Mouse (Mus musculus): Measurements from ENCODE around the gene Syt6.

Syt6 gene

DNA sequence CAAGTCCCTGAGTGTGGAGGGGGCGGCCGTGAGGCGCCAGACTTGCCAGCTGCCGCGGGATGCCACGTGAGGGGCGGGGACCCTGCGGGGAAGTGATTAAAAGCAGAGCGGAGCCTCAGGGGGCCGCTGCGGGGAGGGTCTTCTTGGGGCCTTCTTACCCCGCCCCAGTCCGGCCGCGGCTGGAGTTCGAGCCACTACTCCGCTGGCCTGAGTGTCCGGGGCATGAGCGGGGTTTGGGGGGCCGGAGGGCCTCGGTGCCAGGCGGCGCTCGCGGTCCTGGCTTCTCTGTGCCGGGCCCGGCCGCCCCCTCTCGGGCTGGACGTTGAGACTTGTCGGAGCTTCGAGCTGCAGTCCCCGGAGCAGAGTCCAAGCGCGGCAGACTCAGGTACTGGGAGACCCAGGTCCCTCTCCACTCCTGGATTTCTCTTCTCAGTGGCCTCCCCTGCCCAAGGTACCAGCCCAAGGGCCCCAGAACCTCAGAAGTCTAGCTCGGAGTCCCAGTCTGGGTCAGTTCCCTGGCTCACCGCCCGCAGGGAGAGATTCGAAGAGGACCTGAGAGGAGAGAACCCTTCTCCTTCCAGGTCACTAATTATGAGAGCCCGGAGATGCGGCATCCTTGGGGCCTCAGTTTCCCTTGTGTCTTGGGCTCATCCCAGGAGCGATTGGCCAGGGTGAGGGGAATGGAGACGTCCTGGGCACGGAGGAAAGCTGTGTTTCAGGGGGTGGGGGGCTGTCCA is at the start of gene Syt6:
Gene Syt6 (plus strand): TSS at position 76 of the 737 bp plus-strand sequence.
- DNase-seq (ENCODE audit: low read depth), result no peak

DNA sequence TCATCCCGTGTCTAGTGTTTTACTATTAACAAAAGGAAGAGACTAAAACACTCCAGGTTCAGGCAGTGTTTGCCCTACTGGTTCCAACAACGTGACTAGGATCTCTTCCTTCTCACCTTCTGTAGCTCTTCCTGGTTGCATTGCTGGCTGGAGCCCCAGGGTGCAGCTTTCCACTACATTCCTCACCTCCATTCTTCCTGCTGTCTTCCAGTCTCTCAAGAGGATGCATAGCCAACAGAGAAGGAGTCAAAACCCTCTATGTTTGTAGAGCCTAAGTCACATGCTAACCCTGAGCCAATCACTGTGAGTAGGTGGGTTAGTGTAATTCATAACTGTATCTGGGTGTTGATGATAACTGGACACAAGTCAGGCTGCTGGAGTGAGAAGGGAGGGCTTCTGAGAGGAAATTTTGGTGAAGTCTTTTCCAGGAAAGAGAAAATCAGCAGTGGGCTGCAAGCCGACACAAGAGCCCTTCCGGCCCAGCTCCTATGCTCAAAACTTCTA is 48.8 kb upstream of the Syt6 start:
- no peak for DNase-seq (ENCODE audit: low read depth)

DNA sequence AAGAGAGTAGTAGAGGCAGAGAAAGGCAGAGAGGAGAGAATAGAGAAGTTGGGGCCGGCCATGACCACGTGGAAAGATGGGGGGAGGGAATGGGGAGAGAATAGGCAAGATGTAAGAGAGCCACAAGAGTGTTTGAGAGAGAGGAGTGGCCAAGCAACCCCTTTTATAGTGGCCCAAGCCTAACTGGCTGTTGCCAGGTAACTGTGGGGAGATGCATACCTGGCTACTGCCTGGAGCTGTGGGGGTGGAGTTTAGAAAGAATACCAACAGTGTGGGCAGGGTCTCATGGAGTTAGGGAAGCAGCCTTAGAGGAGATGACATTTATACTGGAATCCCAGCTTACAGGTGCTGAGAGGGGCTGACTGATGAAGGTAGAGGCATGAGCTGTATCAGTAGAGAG is 48.2 kb upstream of the Syt6 start:
- DNase-seq (ENCODE audit: low read depth), result no peak

DNA sequence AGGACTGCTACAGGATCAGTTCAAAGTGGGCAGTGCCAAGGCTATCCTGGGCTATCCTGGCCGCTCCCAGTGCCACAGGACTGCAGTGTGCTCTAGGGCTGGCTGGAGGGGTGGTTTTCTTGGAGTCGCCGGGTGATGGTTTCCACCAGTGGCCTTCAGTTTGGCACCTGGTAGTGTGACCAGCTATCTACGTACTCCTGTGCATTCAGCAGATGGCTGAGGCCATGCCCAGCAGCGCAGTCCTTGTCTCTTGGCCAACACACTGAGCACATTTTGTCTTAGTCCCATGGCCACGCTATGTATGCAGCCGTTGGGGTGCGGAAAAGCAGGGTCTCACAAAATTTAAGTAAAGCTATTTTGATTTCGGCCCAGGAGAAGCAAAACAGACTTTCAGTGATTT is 41.0 kb upstream of the Syt6 start:
- no peak for DNase-seq (ENCODE audit: low read depth)

DNA sequence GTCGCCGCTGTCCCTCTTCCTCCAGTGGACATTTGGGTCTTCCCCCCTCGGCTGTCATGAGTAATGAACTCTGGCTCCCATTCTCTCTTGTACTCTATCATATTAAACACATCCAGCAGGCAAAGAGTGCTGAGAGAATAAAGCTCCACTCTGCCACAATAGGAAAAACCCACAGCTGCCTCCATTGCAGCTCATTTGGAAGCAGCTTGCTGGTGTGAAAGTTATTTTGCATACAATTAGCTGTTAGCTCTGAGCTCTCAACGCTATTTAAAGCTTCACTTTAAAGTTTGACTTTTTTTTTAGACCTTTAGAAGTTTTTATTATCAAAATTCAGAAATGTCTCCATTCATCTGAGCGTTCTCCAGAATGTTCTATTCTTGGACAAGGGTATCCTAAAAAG is 39.8 kb upstream of the Syt6 start:
- no peak for DNase-seq (ENCODE audit: low read depth)

DNA sequence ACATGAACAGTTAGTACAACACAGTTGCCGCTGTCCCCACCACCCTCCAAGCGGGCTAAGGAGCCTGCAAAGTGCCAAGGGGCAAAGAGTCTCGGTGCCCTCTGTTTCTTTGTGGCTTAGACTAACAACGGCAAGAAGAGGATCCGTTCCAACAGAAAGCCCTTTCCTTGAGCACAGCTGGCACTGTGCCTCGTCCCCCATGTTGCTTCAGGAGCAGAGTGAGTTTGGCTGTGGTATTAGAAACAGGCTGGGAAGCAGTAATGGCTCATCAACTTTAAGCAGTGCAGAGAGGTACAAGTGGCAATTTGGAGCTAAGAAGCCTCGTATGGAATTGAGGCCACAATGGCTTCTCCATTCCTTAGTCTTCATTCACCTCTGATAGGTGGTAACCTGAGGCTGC is 35.9 kb upstream of the Syt6 start:
- DNase-seq (ENCODE audit: low read depth), result no peak

DNA sequence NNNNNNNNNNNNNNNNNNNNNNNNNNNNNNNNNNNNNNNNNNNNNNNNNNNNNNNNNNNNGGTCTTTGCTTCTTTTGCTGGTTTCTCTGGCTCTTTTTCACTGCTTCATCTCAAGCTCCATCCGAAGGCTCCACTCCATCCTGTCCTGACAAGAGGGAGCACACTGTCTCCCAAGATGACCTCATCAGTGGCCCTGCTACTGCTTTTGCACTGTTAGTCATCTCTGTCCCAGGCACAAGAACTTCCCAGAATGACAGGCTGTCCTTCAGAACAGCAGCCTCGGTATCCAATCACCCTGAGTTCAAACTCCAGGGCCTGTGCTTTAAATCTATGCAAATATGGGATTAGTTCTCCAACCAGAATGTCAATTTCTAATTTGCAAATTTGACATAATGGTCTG is 28.9 kb upstream of the Syt6 start:
- DNase-seq (ENCODE audit: low read depth), result no peak

DNA sequence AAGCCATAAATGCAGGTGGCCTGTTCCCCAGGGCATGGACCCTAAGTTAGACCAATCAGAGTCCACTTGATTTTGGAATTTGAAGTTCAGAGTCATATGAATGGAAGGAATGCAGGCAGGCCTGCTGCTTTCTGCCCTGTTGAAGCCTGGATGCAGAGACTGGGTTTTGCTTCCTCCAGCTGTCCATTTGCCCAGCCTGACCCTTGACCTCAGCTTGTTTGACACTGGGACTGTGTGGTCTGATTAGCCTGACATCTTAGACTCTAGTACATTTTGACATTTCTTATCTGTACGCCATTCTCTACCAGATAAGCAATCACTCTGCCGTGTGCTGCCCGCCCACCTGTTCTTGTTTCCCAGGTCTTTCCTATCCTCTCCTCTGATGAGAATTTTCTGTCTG is 28.4 kb upstream of the Syt6 start:
- no peak for DNase-seq (ENCODE audit: low read depth)

DNA sequence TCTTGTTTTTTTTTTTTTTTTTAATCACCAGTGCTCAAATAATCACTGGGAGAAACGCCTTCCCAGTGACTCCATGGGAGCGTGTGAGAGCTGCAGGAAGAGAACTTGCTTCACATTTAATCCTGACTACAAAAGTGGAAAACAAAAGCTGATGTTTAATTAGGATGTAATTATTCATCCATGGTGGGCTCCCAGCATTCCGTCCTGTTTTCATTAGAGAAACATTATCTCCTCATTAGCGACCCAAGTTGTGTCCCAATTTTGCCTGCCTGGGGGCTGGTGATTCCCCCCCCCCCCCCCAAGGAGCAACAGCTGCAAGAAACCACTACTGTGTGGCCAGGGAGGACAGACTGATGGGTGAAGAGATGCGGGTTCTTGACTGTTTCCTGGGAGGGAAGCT is 24.8 kb upstream of the Syt6 start:
- no peak for DNase-seq (ENCODE audit: low read depth)

DNA sequence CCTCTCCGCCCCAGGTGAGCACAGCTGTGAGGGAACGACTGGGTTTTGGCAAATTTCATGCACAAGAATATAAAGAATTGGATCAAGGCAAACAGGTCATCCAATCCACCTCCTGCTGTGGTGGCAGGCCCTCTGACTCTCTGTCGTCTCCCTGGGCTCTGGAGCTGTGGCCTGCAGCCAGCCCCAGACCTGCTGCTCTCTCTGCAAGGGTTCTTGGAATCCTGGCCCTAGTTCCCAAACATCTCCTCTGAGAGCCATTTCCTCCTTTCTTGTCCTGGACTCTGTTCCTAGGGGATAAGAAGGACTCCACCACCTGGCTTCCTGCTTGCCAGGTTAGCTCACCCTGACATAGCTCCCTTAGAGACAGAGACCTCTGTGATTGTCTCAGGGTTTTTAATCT is 7.8 kb upstream of the Syt6 start:
- no peak for DNase-seq (ENCODE audit: low read depth)

DNA sequence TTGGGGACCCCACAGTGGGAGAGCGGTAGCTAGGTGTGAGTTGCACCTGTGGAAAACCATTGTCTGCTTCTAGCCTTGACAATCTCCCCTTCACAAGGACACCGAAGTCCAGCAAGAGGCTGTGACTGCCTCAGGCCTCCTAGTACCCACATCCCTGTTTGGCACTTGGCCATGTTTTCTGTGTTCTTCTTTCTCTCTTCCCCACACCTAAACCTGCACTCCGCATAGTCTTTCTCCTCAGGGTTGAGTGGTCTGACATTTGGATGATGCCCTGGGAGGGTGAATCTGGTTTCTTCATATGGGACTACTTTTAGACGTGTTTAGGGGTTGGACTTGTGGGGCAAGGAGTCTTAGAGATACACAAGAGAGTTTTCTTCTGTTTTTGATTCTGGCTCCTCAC is 2.5 kb upstream of the Syt6 start:
- DNase-seq (ENCODE audit: low read depth), result no peak

DNA sequence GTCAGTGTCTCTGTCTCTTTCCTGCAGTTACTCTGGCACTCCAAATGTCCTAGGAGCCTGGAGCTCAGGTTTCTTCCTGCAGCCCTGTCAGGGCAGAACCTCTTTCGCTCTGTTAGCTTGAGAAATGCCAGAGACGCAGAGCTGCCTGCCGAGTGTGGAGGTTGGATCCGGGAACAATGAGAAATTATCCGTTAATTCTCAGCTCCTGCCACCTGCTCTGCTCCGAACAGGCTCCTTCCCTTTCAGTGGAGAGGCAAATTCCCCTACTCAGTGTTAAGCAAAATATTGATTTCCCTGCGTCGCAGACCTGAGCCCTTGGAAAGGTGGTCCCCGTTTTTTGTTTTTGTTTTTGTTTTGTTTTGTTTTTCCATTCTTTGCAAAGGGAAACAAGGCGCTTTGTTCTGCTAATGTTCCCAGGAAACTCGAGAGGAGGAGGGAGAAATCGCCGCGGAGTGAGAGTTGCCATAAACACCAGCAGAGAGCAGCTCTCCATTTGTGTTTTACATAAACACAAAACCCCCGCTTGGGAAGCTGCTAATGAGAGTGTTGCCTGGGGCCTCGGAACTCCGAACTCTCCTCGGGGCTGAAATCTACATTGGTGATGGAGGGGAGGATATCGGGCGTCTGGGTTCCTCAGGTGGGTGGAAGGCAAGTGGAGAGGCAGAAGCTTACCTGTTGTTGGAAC is 1.8 kb upstream of the Syt6 start:
- no peak for DNase-seq (ENCODE audit: low read depth)

DNA sequence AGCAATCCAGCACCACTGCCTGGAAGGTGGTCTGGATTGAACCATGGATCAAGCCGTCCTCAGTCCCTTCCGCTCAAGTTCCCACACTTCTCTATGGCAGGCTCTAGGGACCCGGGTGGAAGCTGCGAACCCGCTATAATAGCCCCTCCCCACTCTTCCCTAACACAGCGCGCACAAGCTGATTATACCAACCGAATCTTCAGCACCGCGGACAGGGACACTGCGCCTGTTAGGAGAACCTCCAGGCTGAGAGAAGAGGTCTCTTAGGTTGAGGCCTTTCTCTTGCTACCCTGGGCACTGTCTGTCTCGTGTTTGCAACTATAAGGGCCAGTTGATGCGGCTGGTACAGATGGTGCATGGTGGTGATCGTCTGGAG is 1.3 kb upstream of the Syt6 start:
- DNase-seq (ENCODE audit: low read depth), result peak; percentile 36

DNA sequence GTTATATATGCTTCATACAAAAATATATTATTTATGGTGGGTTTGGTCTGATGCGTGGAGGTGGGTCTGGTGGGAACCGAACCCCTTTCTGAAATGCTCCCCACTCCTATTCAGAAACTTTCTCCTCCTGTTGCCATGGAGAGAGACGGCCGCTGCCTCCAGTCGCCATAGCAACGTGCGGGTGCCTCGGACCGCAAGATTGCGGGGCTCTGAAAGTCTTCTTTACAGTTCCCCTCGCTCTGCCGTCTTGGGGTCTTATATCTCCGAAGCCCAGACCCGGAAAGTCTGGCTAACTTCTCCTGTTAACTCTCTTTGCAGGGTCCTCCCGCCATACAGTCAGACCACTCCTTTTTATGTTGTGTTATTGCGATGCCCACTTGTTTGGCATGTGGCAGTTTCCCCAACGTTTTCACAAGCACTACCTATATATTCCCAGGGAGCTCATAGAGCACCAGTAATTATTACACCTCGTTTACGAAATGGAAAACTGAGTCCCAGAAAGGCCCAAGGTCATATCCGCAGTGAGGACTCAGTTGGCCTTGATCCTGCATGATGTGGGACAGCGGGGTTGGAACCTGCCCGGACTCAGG is 370 bp upstream of the Syt6 start:
- no peak for DNase-seq (ENCODE audit: low read depth)

DNA sequence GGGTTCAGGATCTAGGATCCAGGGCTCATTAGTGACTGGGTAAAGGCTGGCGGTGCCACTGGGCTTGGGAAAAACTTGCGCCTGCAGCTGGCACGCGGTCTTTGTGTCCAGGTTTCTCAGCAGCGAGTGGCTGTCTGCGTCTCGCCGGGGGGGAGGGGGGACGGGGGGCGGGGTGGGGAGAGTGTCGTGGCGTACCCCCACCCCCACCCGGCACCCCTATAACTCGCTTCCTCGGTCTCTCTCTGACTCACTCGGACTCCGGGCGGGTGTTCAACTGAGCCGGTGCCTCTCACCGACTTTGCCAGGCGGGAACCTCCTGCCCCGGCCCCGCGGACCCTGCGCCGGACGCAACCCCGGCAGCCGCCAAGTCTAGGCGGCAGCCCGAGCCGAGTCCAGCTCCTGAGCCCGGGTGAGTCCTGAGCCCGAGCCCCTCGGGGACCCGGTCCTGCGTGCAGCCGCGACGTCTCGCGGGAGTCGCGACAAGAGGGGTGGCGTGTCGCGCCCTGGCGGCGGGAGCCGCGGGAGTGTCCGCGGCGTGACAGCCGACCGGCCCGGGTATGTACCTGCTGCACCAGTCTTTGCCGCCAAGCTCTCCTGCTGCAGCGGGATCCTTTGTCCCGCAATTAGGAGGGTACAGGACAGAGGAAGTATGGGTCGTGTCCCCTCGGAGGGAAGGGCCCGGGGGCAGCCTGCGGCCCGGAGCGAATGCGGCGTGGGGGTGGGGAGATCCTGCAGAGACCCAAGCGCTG is 1.0 kb downstream of the Syt6 start:
- no peak for DNase-seq (ENCODE audit: low read depth)

DNA sequence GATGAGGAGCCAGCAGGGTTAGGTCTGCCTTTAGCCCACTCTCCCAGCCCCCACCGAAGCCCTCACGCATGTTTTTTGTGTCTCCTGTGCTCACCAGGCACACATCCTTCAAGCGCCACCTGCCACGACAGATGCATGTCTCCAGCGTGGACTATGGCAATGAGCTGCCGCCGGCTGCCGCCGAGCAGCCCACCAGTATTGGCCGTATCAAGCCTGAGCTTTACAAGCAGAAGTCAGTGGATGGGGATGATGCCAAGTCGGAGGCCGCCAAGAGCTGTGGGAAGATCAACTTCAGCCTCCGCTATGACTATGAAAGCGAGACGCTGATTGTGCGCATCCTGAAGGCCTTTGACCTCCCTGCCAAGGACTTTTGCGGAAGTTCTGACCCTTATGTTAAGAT is 12.1 kb downstream of the Syt6 start:
- no peak for DNase-seq (ENCODE audit: low read depth)

DNA sequence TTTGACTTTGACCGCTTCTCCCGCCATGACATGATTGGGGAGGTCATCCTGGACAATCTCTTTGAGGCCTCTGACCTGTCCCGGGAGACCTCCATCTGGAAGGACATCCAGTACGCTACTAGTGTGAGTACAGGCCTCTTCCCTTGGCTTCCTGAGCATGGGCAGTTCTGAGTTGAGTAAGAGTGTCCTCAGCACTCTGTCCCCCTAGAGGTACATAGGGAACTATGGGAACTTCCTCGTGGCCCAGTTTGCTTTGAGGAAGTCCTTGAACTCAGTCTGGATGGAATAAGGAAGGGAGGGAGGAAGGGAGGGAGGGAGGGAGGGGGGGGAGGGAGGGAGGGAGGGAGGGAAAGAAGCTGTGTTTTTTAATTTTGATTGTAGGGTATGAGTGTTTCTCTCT is 12.6 kb downstream of the Syt6 start:
- DNase-seq (ENCODE audit: low read depth), result no peak

DNA sequence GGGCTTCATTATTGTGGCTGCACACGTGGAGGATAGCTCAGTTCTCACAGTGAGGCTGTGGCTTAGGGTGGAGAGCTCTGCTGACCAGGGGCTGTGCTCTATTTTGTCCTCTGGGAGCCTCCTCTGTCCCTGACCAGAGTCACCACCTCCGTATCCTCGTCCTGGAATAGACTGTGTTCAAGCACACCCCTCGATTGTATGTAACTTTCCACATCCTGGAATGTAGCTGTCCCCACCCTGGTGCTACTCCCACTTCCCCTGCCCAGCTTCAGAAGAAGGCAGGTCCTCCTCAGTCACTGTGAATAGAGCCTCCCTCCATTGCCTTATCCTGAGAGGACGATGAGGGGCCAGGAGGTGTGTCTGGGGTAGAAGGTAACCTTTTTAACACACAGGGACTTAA is 14.6 kb downstream of the Syt6 start:
- no peak for DNase-seq (ENCODE audit: low read depth)

DNA sequence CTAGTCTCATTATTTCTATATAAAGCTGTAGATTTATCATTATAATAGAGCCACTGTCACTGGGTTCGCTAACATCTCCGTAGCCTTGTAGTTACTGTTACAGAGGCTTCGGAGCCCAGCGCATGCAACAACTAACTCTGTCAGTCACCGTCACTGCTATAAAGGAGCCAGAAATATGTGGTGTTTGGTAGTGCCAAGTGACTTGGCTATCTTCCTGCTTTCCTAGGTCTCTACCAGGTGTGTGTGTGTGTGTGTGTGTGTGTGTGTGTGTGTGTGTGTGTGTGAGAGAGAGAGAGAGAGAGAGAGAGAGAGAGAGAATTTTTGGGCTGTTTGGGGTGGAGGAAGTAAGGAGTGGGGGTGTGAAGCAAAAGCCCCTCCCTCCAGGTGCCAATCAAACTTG is 17.6 kb downstream of the Syt6 start:
- DNase-seq (ENCODE audit: low read depth), result no peak

DNA sequence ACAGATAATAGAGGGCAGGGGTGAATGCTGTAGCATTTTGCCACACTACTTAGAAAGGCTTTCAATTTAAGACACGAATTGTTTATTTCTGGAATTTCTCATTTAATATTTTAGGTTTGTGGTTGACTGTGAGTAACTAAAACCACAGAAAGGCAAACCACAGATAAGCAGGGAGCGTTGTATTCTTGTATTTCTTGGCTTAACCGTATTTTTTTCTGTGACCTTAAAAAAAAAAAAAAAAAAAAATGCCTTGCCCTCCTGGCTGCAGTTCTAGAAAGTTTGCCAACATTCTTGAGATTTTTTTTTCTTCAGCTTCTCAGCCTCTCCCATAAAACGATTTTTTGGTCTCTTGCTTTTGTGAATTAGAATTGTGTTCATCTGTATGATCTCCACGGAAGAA is 18.6 kb downstream of the Syt6 start:
- DNase-seq (ENCODE audit: low read depth), result peak; percentile 56

DNA sequence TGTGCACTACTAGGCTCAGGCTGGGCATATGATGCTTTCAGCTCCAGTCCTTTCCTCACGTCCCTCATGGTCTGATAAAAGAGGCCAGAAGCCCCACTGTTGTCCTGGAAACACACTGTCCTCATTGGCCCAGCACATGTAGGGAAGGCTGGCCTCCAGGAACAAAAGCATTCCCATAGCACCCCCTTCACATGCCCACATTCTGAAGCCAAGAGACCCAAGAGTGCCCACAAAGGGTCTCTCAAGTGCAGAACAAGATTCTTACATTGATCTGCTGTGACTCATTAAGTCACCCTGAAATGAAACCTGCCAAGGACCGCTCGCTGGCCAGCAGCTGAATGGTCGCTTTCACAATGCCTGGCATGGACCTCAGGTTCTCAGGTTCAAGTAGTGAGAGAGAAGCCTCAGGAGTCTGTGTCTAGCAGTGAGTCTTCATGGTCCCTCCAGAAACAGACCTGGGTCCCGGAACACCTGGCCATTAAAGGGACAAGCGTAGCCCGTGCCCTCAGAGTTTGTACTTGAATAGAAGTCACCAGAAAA is 20.3 kb downstream of the Syt6 start:
- no peak for DNase-seq (ENCODE audit: low read depth)

DNA sequence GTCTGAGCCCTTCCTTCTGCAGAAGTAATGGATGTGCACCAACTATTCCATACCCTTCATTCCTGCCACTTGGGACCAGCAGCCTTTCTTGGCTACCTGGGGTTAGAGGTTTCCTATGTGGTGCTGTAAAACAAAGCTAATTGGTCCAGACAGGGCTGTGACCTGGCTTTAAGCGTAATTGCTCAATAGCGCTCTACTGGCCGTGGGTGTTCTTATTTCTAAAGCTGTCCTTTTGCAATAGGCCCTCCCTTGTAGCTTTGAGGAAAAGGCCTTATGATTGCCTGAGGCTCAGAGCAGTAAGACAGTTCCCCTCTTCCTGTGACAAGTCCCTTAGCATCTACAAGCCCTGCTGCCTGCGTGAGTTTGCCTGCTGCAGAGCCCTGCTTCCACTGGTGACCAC is 22.6 kb downstream of the Syt6 start:
- peak; percentile 6 for DNase-seq (ENCODE audit: low read depth)

DNA sequence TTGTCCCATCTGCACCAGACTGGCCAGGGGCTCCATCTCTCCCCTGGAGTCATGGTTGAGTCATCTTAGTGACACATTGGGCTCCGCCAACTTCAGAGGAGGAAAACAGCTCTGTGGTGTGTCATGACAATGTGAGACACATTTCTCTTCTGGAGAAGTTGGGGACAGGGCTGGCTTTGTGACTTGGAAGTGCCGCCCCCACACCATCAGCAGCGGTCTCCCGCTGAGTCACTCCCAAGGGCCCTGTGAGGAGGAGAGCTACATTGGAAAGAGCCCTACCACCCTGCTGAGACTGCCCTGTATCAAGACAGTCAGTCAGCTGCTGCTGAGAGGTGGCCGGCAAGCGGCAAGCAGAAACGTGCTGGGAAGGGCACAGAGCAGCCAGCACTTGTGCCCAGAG is 26.0 kb downstream of the Syt6 start:
- DNase-seq (ENCODE audit: low read depth), result peak; percentile 4
